Mouse (Mus musculus): Measurements from ENCODE around the gene Mpdu1. TPM values are rescaled to one million over a fixed set of nuclear protein-coding genes. Genes with fewer than 3 reads are reported as not detected.

The Mpdu1 gene
- total and polyA plus RNA-seq, 3 experiments = 60.9 to 259 (median 101) TPM

DNA sequence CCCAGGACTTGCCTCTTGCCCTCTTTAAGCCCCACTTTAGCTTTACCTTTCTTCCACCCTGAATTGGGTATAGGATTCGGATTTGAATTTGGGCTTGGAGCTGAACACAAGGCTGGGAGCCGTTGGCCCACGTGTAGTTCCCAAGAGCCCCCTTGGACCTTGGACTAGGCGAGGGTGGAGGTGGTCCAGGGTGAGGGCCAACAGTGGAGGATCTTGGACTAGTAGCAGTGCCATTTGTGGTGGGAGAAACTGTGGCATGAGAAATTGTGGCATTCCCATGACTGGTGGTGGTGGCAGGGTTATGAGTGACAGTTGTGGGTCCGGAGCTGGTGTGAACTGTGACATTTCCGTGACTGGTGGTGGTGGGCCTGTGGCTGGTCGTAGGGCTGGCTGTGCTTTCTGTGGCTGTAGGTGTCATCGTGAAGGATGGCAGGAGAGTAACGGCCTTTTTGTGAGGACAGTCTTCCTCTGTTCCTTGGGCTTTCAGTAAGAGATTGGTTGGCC lies 3.1 kb upstream of the Mpdu1 start:
- H3K27ac ChIP-seq (ENCODE audit: control insufficient read depth, low read depth, low read length) = no peak overlapping the region
- H3K9me3 ChIP-seq (replicated peaks; ENCODE audit: insufficient read depth, low read length) = no peaks in the 10 kb centered on the region
- no peak for TF ChIP-seq TCF12 (IDR thresholded peaks at IDR 0.05; ENCODE audit: low read depth, low read length)
- TF ChIP-seq TBP (IDR thresholded peaks at IDR 0.05; ENCODE audit: low read depth, low read length) = 0 out of 2 replicates have a peak, but pooled peaks have one; percentile 21
- TF ChIP-seq KAT2A (conservative IDR thresholded peaks at IDR 0.05; ENCODE audit: low read depth, low read length) = no peak
- TF ChIP-seq SIN3A (IDR thresholded peaks at IDR 0.05; ENCODE audit: low read length) = 0 out of 2 replicates have a peak, but pooled peaks have one; percentile 7
- H3K4me3 ChIP-seq (ENCODE audit: control insufficient read depth in 1 of 2, insufficient read depth in 1 of 2, low read depth in 2 of 2, low read length in 2 of 2) = no peak overlapping the region
- DNase-seq (ENCODE audit: low read depth, low spot score) = no peak
- H3K9ac ChIP-seq (ENCODE audit: control insufficient read depth, low read depth, low read length, poor library complexity, severe bottlenecking) = no peak overlapping the region
- peaks cover 13 to 34% of the 10 kb centered on the region in 2 experiments for H3K36me3 ChIP-seq (ENCODE audit: control insufficient read depth in 1 of 2, insufficient read depth in 2 of 2, low read length in 2 of 2)
- peaks cover 4 to 31% of the 10 kb centered on the region in 2 experiments for H3K4me1 ChIP-seq (ENCODE audit: control insufficient read depth in 1 of 2, insufficient read depth in 2 of 2, low read length in 2 of 2)
- no peaks in the 10 kb centered on the region for H3K27me3 ChIP-seq (ENCODE audit: control insufficient read depth in 1 of 2, insufficient read depth in 2 of 2, low read length in 2 of 2)
- H3K79me2 ChIP-seq (ENCODE audit: control insufficient read depth, insufficient read depth, low read length, poor library complexity) = peaks cover 28% of the 10 kb centered on the region

DNA sequence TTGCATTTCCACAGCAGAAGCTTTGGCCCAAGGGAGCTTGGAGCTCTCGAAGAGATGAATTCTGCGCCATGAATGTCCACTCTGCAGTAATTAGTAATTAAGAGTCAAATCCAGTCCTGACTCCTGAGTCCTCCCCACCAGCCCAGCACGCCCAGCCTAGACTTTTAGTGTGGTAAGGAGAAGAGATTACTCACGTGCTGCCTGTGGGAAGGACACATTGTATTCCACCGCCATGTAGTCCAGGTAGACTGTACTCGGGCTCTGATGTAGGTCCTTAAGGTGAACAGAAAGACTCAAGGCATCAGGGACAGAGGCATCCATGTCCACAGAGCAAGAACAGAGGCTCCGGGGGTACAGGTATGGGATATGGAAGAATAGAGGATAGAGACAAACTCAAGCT lies 2.4 kb upstream of the Mpdu1 start:
- no peak overlapping the region for H3K4me3 ChIP-seq (ENCODE audit: control insufficient read depth in 1 of 2, insufficient read depth in 1 of 2, low read depth in 2 of 2, low read length in 2 of 2)
- no peak for DNase-seq (ENCODE audit: low read depth, low spot score)
- H3K9ac ChIP-seq (ENCODE audit: control insufficient read depth, low read depth, low read length, poor library complexity, severe bottlenecking) = no peak overlapping the region
- H3K27ac ChIP-seq (ENCODE audit: control insufficient read depth, low read depth, low read length) = no peak overlapping the region
- H3K9me3 ChIP-seq (replicated peaks; ENCODE audit: insufficient read depth, low read length) = no peaks in the 10 kb centered on the region
- H3K79me2 ChIP-seq (ENCODE audit: control insufficient read depth, insufficient read depth, low read length, poor library complexity) = peaks cover 22% of the 10 kb centered on the region
- H3K27me3 ChIP-seq (ENCODE audit: control insufficient read depth in 1 of 2, insufficient read depth in 2 of 2, low read length in 2 of 2) = no peaks in the 10 kb centered on the region
- no peak for TF ChIP-seq TCF12 (IDR thresholded peaks at IDR 0.05; ENCODE audit: low read depth, low read length)
- TF ChIP-seq BHLHE40 (IDR thresholded peaks at IDR 0.05; ENCODE audit: borderline replicate concordance, low read depth, low read length) = no peak
- TF ChIP-seq NELFE (IDR thresholded peaks at IDR 0.05; ENCODE audit: low read depth, low read length) = no peak
- TF ChIP-seq MEF2A (IDR thresholded peaks at IDR 0.05; ENCODE audit: extremely low read depth, insufficient replicate concordance, low read depth, low read length, poor library complexity, severe bottlenecking) = no peak
- no peak for TF ChIP-seq POLR2AphosphoS5 (IDR thresholded peaks at IDR 0.05; ENCODE audit: borderline replicate concordance, low read depth, low read length)
- TF ChIP-seq POLR2AphosphoS2 (IDR thresholded peaks at IDR 0.05; ENCODE audit: low read length) = no peak
- TF ChIP-seq EP300 (IDR thresholded peaks at IDR 0.05; ENCODE audit: low read depth in 1 of 2, low read length in 2 of 2) = no peak
- TF ChIP-seq POLR2A (IDR thresholded peaks at IDR 0.05; ENCODE audit: control insufficient read depth in 1 of 2, insufficient read depth in 1 of 2, low read depth in 1 of 2, low read length in 2 of 2, poor library complexity in 1 of 2) = no peak
- TF ChIP-seq ZNF384 (IDR thresholded peaks at IDR 0.05; ENCODE audit: low read depth, low read length) = no peak
- TF ChIP-seq MYB (IDR thresholded peaks at IDR 0.05; ENCODE audit: low read depth, low read length) = no peak
- TF ChIP-seq ETS1 (IDR thresholded peaks at IDR 0.05; ENCODE audit: low read depth, low read length) = no peak
- TF ChIP-seq RAD21 (IDR thresholded peaks at IDR 0.05; ENCODE audit: low read depth, low read length) = no peak
- TF ChIP-seq UBTF (IDR thresholded peaks at IDR 0.05; ENCODE audit: borderline replicate concordance, insufficient read depth, low read depth, low read length) = no peak
- no peak for TF ChIP-seq KAT2A (conservative IDR thresholded peaks at IDR 0.05; ENCODE audit: low read depth, low read length)
- no peak for TF ChIP-seq TBP (IDR thresholded peaks at IDR 0.05; ENCODE audit: low read depth, low read length)
- H3K36me3 ChIP-seq (ENCODE audit: control insufficient read depth in 1 of 2, insufficient read depth in 2 of 2, low read length in 2 of 2) = peaks cover 9 to 28% of the 10 kb centered on the region in 2 experiments
- H3K4me1 ChIP-seq (ENCODE audit: control insufficient read depth in 1 of 2, insufficient read depth in 2 of 2, low read length in 2 of 2) = peaks cover 4 to 31% of the 10 kb centered on the region in 2 experiments

Measured in MEL (cell line).